Mouse (Mus musculus) kidney, adult 2 months (tissue): ENCODE data around the gene Mrpl21.

Experiments used
- CTCF ChIP-seq: fragments of 200-500 bp; conservative IDR thresholded peaks from 2 replicates; pipeline ENCODE4 v1.5.1; 2011; ENCODE audit warnings: low read depth, mild to moderate bottlenecking, control low read depth, low read length, moderate library complexity, mixed read lengths; ENCODE audit not compliant: insufficient read depth, insufficient read length
- POLR2A ChIP-seq: fragments of 200-500 bp; IDR thresholded peaks from one replicate; pipeline ENCODE4 v1.6.1; 2011; ENCODE audit warnings: low read depth, low read length, control low read depth

GRCm38 (mm10) chr19:3324271-3324811, 41.6 kb downstream of the Mrpl21 start:
- no peak for TF ChIP-seq CTCF
- no peak for TF ChIP-seq POLR2A
